Mouse (Mus musculus) Patski (cell line): ENCODE measurements at regions not wholly inside any gene's neighbourhood (a gene's known extent, or its start where the extent isn't known, plus 50 kb on each side); places are given as distances from the start of the nearest gene placed in this dataset.

Experiments
- ATAC-seq: fragments of 100-300 bp; one replicate; pipeline ENCODE4 v1.8.0; 2021
- CTCF ChIA-PET: fragments of 350-600 bp; sonication (Branson Sonifier 250); formaldehyde crosslinking; loops from one replicate; lab custom pipeline; 2022; ENCODE audit warnings: inconsistent platforms; lab: Charles Lee
- POLR2A ChIA-PET: fragments of 350-600 bp; sonication (Branson Sonifier 250); formaldehyde crosslinking; loops from one replicate; lab custom pipeline; 2022; ENCODE audit warnings: antibody characterized with exemption, inconsistent platforms; lab: Charles Lee
- DNase-seq: peaks from one replicate; pipeline ENCODE4 v3.0.0-alpha.2; 2011; ENCODE audit warnings: low read depth, low spot score
- H3K27me3 ChIP-seq: fragments of 371-371 bp; one replicate; pipeline ENCODE4 v1.5.1; 2021
- CTCF ChIP-seq: fragments of 100-300 bp; IDR thresholded peaks from one replicate; pipeline ENCODE4 v1.5.1; 2021
- in situ Hi-C: fragments of 300-500 bp; cut with MboI; formaldehyde crosslinking; loops from 3 replicates; pipeline ENCODE4 v1.11.1; 2018; ENCODE audit warnings: low pct_unique_long_range_greater_than_20kb, mixed read lengths

- peak; percentile 75 for TF ChIP-seq CTCF
- ChIA-PET CTCF (no interaction called here), POLR2A (no interaction called here)
- in situ Hi-C loops, result loop anchor here (5.0 kb wide), 1 partner anchor 105 kb away; no protein-coding TSS in a partner anchor
- H3K27me3 ChIP-seq, result peaks cover 15% of the 10 kb centered on the region
- ATAC-seq (peak; percentile 94), DNase-seq (peak; percentile 4)
Measured at GRCm38 (mm10) chr13:105377038-105377437, 66.4 kb upstream of the Htr1a start.

- H3K27me3 ChIP-seq, result peaks cover 6% of the 10 kb centered on the region
- ChIA-PET CTCF (no interaction called here), POLR2A (no interaction called here)
- TF ChIP-seq CTCF, result no peak
- in situ Hi-C loops, result loop anchor here (5.0 kb wide), 1 partner anchor 106 kb away; no protein-coding TSS in a partner anchor
- ATAC-seq (no peak), DNase-seq (no peak)
Measured at GRCm38 (mm10) chr13:105378587-105378986, 64.9 kb upstream of the Htr1a start.

- ATAC-seq, result no peak
- no peaks in the 10 kb centered on the region for H3K27me3 ChIP-seq
- ChIA-PET CTCF (no interaction called here), POLR2A (no interaction called here)
- no peak for DNase-seq
- no peak for TF ChIP-seq CTCF
- in situ Hi-C loops, result no loop called here
Measured at GRCm38 (mm10) chr13:105387016-105387772, 56.2 kb upstream of the Htr1a start.
